Mouse (Mus musculus) heart, embryonic 15.5 days (tissue): ENCODE results near the gene Dkk3. TPM values are rescaled to one million over a fixed set of nuclear protein-coding genes. Genes with fewer than 3 reads are reported as not detected.
A peak's percentile ranks its signal among the peaks of the same experiment; 100 is the strongest.

Source experiments
- ATAC-seq: fragments of 200-750 bp; cut with Nextera tagmentation; replicated peaks from 2 replicates; pipeline ENCODE4 v1.8.0; 2017; ENCODE audit warnings: low read depth, moderate TSS enrichment; ENCODE audit not compliant: insufficient number of reproducible peaks, insufficient read depth, low FRiP score
- H3K27ac ChIP-seq: fragments of 300-500 bp; sonication (generic); 2 replicates; pipeline ENCODE4 v1.5.1; 2015; ENCODE audit warnings: mild to moderate bottlenecking, inconsistent platforms
- H3K27me3 ChIP-seq: fragments of 300-500 bp; sonication (generic); 2 replicates; pipeline ENCODE4 v1.6.1; 2015; ENCODE audit warnings: inconsistent platforms
- H3K36me3 ChIP-seq: fragments of 300-500 bp; sonication (generic); 2 replicates; pipeline ENCODE4 v1.6.1; 2015; ENCODE audit warnings: mild to moderate bottlenecking, inconsistent platforms
- H3K4me1 ChIP-seq: fragments of 300-500 bp; sonication (generic); replicated peaks from 2 replicates; pipeline ENCODE4 v1.6.1; 2015; ENCODE audit warnings: inconsistent platforms
- H3K4me2 ChIP-seq: fragments of 300-500 bp; sonication (generic); 2 replicates; pipeline ENCODE4 v1.6.1; 2015; ENCODE audit warnings: inconsistent platforms, mild to moderate bottlenecking, moderate library complexity
- H3K4me3 ChIP-seq: fragments of 300-500 bp; sonication (generic); 2 replicates; pipeline ENCODE4 v1.5.1; 2015; ENCODE audit warnings: mild to moderate bottlenecking, inconsistent platforms
- H3K9ac ChIP-seq: fragments of 300-500 bp; sonication (generic); 2 replicates; pipeline ENCODE4 v1.6.1; 2015; ENCODE audit warnings: mild to moderate bottlenecking, inconsistent platforms
- H3K9me3 ChIP-seq: fragments of 300-500 bp; sonication (generic); replicated peaks from 2 replicates; pipeline ENCODE4 v1.6.1; 2016; ENCODE audit warnings: inconsistent platforms
- WGBS: fragments of 180-500 bp; shearing (Covaris S2); methylation state at CpG from one replicate; pipeline ENCODE4 v1.1.7; 2015; ENCODE audit warnings: mixed read lengths; 5-methylcytosine and 5-hydroxymethylcytosine counted together
- polyA plus RNA-seq: library from polyadenylated mRNA; unstranded; fragments of >200 nt; fragmentation: Nextera tagmentation; extraction: Ambion mirVana; gene quantifications from 2 replicates; pipeline ENCODE4 v1.2.1, GENCODE M21; 2015

The Dkk3 gene
- 75.1 and 88.2 TPM in 2 replicates for polyA plus RNA-seq

DNA sequence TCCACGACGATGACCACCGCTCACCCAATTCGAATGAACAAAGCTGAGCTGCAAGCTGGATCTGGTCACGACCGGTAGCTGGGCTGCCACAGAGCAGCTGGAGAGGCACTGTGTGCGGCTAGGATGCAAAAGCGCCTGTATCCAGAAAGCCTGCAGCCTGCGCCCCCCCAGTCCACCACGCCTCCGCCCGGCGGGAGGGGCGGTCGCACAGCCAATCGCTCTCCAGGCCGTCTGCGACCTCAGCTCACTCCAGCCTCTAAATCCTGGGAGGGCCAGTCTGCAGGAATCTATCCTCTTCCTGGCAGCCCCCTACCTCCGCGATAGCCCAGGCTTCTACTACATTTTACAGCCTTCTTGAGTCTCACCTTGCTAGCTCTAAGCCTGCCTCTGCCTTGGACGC is at the start of gene Dkk3:
TSS of gene Dkk3 (minus strand) at position 116 of the 400 bp plus-strand sequence.
- H3K27ac ChIP-seq: peak within 1 kb of the TSS; percentile 64
- peaks cover 37% of the 10 kb centered on the region for H3K4me1 ChIP-seq
- 7% methylated on average over 21 of the region's 21 CpGs for WGBS
- no peak for ATAC-seq
- H3K9me3 ChIP-seq: no peaks in the 10 kb centered on the region
- peak within 1 kb of the TSS; percentile 62 for H3K4me3 ChIP-seq
- H3K9ac ChIP-seq: peak within 1 kb of the TSS; percentile 63
- peaks cover 20% of the 10 kb centered on the region for H3K27me3 ChIP-seq
- no peaks in the 10 kb centered on the region for H3K36me3 ChIP-seq
- peak within 1 kb of the TSS; percentile 72 for H3K4me2 ChIP-seq

DNA sequence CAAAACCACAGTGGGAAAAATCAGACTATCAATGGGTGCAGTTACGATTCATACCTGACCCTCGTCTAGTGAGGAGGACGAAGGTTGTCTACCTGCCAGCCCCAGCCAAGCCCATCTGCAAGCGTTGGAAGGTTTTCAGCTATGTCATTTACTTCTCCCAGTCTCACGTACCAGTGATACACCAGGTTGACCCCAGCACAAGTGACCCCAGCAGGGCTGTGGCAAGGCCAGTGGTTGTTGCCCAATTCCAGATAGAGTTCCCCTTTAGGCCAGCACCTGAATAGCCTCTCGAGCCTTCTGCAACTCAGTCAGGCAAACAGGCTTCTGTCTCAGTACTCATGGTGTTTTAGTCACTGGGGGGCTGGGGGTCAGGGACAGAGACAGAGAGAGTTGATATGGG is 48.9 kb upstream of the Dkk3 start:
- Histone ChIP-seq H3K27ac (peak overlapping the region; percentile 61; the same call in 1 of the 2 replicates), H3K9me3 (no peaks in the 10 kb centered on the region), H3K9ac (no peak overlapping the region), H3K36me3 (no peaks in the 10 kb centered on the region), H3K4me3 (no peak overlapping the region), H3K27me3 (no peaks in the 10 kb centered on the region), H3K4me2 (no peak overlapping the region), H3K4me1 (peaks cover 38% of the 10 kb centered on the region)
- WGBS: 93% methylated on average over 6 of the region's 6 CpGs
- ATAC-seq: no peak

DNA sequence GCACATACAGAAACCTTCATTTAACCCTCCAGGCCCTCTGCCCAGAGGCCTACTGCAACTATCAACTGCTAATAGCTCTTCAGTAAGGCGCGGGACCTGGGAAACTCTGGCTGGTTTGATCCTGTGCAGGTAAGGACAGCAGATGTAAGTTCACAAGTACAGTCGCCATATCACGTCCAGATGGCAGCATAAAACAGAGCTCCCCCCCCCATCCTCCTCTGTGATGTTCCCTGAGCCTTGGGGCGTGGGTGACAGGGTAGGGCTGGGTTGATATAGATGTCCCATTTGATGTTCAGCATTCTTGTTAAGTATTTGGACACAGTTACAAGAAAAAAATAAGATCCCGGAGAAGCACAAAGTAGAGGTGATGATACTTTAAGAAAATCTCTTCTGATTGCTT is 46.7 kb upstream of the Dkk3 start:
- Histone ChIP-seq H3K4me3 (no peak overlapping the region), H3K9ac (no peak overlapping the region), H3K27me3 (no peaks in the 10 kb centered on the region), H3K4me1 (peaks cover 36% of the 10 kb centered on the region), H3K36me3 (no peaks in the 10 kb centered on the region), H3K9me3 (no peaks in the 10 kb centered on the region), H3K4me2 (no peak overlapping the region), H3K27ac (peak overlapping the region; percentile 87)
- 89% methylated on average over 6 of the region's 6 CpGs for whole genome bisulfite sequencing
- ATAC-seq: no peak

GRCm38 (mm10) chr7:112204380-112204963 is 45.6 kb upstream of the Dkk3 start:
- H3K27ac ChIP-seq: peak overlapping the region; percentile 87
- no peak overlapping the region for H3K4me2 ChIP-seq
- WGBS: 18% methylated on average over 6 of the region's 6 CpGs
- no peaks in the 10 kb centered on the region for H3K9me3 ChIP-seq
- ATAC-seq: peak; percentile 30; the same call in 1 of the 2 replicates
- no peak overlapping the region for H3K4me3 ChIP-seq
- peaks cover 33% of the 10 kb centered on the region for H3K4me1 ChIP-seq
- H3K9ac ChIP-seq: peak overlapping the region; percentile 19; the same call in 1 of the 2 replicates
- H3K36me3 ChIP-seq: no peaks in the 10 kb centered on the region
- no peaks in the 10 kb centered on the region for H3K27me3 ChIP-seq

GRCm38 (mm10) chr7:112203937-112204336 is 45.1 kb upstream of the Dkk3 start:
- H3K4me1 ChIP-seq: peaks cover 31% of the 10 kb centered on the region
- H3K9ac ChIP-seq: no peak overlapping the region
- 67% methylated on average over 5 of the region's 5 CpGs for WGBS
- peak overlapping the region; percentile 87 for H3K27ac ChIP-seq
- no peaks in the 10 kb centered on the region for H3K9me3 ChIP-seq
- no peak overlapping the region for H3K4me2 ChIP-seq
- H3K36me3 ChIP-seq: no peaks in the 10 kb centered on the region
- ATAC-seq: no peak
- H3K27me3 ChIP-seq: no peaks in the 10 kb centered on the region
- H3K4me3 ChIP-seq: no peak overlapping the region

DNA sequence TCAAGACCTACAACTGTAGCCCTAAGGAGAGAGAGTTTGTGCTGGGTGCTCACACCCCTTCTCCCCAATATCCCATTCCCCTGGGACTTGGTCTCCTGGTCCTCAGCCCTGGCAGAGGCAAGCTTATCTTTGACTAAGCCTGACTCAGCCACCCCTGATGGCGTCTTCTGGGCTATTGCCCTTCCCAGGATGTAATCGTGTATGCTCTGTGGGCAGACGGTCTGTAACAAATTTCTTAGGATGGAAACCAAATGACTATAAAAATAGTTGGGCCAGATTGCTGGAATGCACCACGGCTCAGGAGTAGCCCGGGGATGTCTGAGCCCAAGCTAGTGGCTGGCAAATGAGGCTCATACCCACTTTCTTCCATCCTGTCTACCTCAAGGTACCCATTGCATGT is 44.0 kb upstream of the Dkk3 start:
- Histone ChIP-seq H3K27me3 (no peaks in the 10 kb centered on the region), H3K9me3 (no peaks in the 10 kb centered on the region), H3K9ac (no peak overlapping the region), H3K27ac (no peak overlapping the region), H3K4me2 (no peak overlapping the region), H3K4me1 (peaks cover 22% of the 10 kb centered on the region), H3K4me3 (no peak overlapping the region), H3K36me3 (no peaks in the 10 kb centered on the region)
- 67% methylated on average over 5 of the region's 5 CpGs for WGBS
- no peak for ATAC-seq

DNA sequence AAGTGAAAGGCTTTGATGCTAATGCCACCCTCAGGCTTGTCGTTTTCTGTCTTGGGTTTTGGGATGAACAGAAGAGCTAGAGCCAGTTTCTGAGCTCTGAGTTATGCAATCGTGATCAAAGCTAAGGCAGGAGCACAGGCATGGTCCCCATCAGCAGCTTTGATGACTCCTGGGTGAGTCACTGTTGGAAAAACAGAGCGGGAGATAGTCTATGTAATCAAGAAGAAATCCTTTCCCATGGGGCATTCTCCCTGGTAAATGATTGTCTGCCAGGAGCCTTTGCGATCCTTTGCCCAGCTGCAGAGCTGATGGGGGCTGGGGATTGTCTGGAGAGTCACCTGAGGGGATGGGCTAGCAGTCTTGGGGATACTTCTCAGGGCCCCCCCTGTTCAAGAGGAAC is 43.3 kb upstream of the Dkk3 start:
- no peak overlapping the region for H3K4me2 ChIP-seq
- H3K36me3 ChIP-seq: no peaks in the 10 kb centered on the region
- H3K9ac ChIP-seq: no peak overlapping the region
- ATAC-seq: no peak
- H3K27ac ChIP-seq: no peak overlapping the region
- no peaks in the 10 kb centered on the region for H3K27me3 ChIP-seq
- peaks cover 22% of the 10 kb centered on the region for H3K4me1 ChIP-seq
- no peak overlapping the region for H3K4me3 ChIP-seq
- no peaks in the 10 kb centered on the region for H3K9me3 ChIP-seq
- 47% methylated on average over 4 of the region's 4 CpGs for WGBS

- Histone ChIP-seq H3K36me3 (no peaks in the 10 kb centered on the region), H3K9ac (no peak overlapping the region), H3K27ac (no peak overlapping the region), H3K4me2 (no peak overlapping the region), H3K9me3 (no peaks in the 10 kb centered on the region), H3K4me1 (peaks cover 22% of the 10 kb centered on the region), H3K4me3 (no peak overlapping the region), H3K27me3 (no peaks in the 10 kb centered on the region)
- WGBS: 47% methylated on average over 4 of the region's 4 CpGs
- no peak for ATAC-seq
Measured at GRCm38 (mm10) chr7:112200761-112201160, 41.9 kb upstream of the Dkk3 start.

DNA sequence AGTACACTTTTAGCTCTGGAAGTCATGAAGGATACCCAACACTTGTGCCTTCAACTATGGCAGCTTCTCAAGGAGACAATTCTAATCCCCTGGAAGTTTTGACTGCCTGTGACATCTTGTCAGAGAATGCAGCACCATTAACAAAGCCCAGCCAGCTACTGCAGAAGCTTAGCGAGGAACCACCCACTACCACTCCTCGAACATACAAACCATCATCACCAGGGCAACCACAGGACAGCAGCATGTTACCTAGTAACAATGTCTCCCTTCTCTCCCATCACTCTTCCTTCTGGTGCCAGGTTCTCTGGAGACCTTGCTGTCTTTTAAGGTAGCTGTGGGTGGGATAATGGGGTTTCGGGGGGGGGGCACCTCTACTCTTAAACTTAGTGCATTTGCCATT is 40.5 kb upstream of the Dkk3 start:
- 75% methylated on average over 3 of the region's 3 CpGs for WGBS
- Histone ChIP-seq H3K9ac (no peak overlapping the region), H3K4me3 (no peak overlapping the region), H3K27me3 (no peaks in the 10 kb centered on the region), H3K27ac (no peak overlapping the region), H3K4me1 (peaks cover 17% of the 10 kb centered on the region), H3K9me3 (no peaks in the 10 kb centered on the region), H3K4me2 (no peak overlapping the region), H3K36me3 (no peaks in the 10 kb centered on the region)
- no peak for ATAC-seq

DNA sequence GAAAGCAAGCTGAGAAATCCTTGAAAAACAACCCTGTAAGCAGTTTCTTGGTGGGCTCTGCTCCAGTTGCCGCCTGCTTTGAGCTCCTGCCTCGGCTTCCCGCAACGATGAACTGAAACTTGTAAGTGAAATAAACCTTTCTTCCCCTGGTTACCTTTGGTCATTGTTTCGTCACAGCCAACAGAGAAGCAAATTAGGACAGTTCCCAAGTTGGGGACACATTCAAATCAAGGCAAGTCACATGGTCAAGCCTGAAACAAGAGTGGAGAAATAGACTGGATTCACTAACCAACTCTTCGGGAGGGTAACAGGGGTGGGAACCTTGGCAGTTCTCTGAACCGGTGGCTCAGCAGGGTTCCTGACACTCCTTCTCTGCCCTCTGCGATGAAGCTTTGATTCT is 38.6 kb upstream of the Dkk3 start:
- Histone ChIP-seq H3K27me3 (no peaks in the 10 kb centered on the region), H3K27ac (no peak overlapping the region), H3K4me1 (peaks cover 13% of the 10 kb centered on the region; the same call in 1 of the 2 replicates), H3K9ac (no peak overlapping the region), H3K36me3 (no peaks in the 10 kb centered on the region), H3K9me3 (no peaks in the 10 kb centered on the region), H3K4me2 (no peak overlapping the region), H3K4me3 (no peak overlapping the region)
- no peak for ATAC-seq
- 70% methylated on average over 8 of the region's 8 CpGs for WGBS

DNA sequence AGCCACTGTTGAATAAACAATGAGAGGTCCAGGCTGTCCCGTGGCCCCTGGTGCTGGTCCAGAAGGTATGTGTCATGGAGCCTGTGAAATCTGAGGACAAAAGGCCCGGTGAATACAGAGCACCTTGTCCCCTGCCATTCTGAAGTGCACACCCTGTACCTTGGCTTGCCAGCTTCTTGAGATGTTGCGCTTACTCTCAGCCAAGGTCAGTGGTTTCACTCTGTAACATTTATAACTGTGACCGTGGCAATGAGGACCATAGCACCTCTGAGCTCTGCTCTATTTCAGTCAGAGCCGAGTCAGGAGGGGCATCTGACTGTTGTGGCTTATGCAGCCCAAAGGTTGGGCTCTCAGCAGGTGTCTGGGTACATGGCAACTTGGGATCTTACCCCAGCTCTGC is 35.4 kb upstream of the Dkk3 start:
- Histone ChIP-seq H3K4me2 (no peak overlapping the region), H3K4me1 (peaks cover 17% of the 10 kb centered on the region), H3K36me3 (no peaks in the 10 kb centered on the region), H3K4me3 (no peak overlapping the region), H3K9me3 (no peaks in the 10 kb centered on the region), H3K27ac (no peak overlapping the region), H3K27me3 (no peaks in the 10 kb centered on the region), H3K9ac (no peak overlapping the region)
- 63% methylated on average over 5 of the region's 5 CpGs for WGBS
- 0 out of 2 replicates have a peak, but pooled peaks have one; percentile 9 for ATAC-seq

DNA sequence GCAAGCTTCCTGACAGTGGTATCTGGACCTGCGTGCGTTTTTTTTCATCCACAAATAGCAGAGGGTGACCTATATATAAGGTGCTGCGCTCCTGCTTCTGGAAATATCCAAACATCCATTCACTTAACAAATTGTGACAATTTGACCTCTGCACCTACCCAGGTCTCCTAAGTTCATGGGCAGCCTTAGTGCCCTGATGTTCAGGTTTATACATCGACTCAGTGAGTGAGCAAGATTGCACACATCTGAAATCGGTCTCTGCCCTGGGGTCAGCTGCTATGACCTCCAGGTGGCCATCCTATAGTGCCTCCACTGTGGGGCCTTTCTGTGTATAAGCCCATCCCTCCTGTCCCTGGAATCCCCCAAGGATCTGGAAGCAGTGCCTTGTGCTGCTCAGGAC is 33.9 kb upstream of the Dkk3 start:
- 78% methylated on average over 5 of the region's 5 CpGs for WGBS
- Histone ChIP-seq H3K27me3 (no peaks in the 10 kb centered on the region), H3K9me3 (no peaks in the 10 kb centered on the region), H3K4me3 (no peak overlapping the region), H3K36me3 (no peaks in the 10 kb centered on the region), H3K4me2 (no peak overlapping the region), H3K27ac (no peak overlapping the region), H3K4me1 (peaks cover 23% of the 10 kb centered on the region), H3K9ac (no peak overlapping the region)
- no peak for ATAC-seq
